In genomic region chrX:163912791-163913190, GRCm38 (mm10) we compare ENCODE assay signal across 9 mouse cellular contexts. TPM values are rescaled to one million over a fixed set of nuclear protein-coding genes. Genes with fewer than 3 reads are reported as not detected.
A peak's percentile ranks its signal among the peaks of the same experiment; 100 is the strongest.
DNase-seq lines count a peak whose midpoint lies in the region; ATAC-seq lines count a peak whose summit lies in the region.
"Had no signal": no experiment of that assay in that cellular context is flagged by ENCODE, and none has a peak within 500 bp of the region (broad histone marks: within the 10 kb centered on the region; RNA-seq: fewer than 3 reads in every experiment).

No protein-coding gene starts in this region.

- H3K9ac ChIP-seq in hindbrain, embryonic 12.5 days: no peak overlapping the region
- H3K9ac ChIP-seq: hindbrain, embryonic 15.5 days had no signal

- no peaks in the 10 kb centered on the region for H3K4me1 ChIP-seq in hindbrain, embryonic 10.5 days (replicated peaks)
- H3K4me1 ChIP-seq in hindbrain, embryonic 12.5 days: no peaks in the 10 kb centered on the region
- H3K4me1 ChIP-seq: hindbrain, embryonic 15.5 days had no signal

- ATAC-seq in hindbrain, embryonic 12.5 days (ENCODE audit: low FRiP score): no peak
- peak; percentile 45 for ATAC-seq in common myeloid progenitor, adult 5-6 weeks (replicated peaks; ENCODE audit: low read depth, poor library complexity, severe bottlenecking)

- peaks cover 28% of the 10 kb centered on the region; the same call in 1 of the 2 replicates for H3K27me3 ChIP-seq in hindbrain, embryonic 10.5 days (ENCODE audit: insufficient read depth, poor library complexity, severe bottlenecking)
- peaks cover 14% of the 10 kb centered on the region for H3K27me3 ChIP-seq in hindbrain, embryonic 12.5 days
- H3K27me3 ChIP-seq: hindbrain, embryonic 15.5 days had no signal

- H3K27ac ChIP-seq in hindbrain, embryonic 10.5 days: no peak overlapping the region
- no peak overlapping the region for H3K27ac ChIP-seq in hindbrain, embryonic 12.5 days
- H3K27ac ChIP-seq: hindbrain, embryonic 15.5 days had no signal

- no peak overlapping the region for H3K4me2 ChIP-seq in hindbrain, embryonic 12.5 days (replicated peaks)
- H3K4me2 ChIP-seq: hindbrain, embryonic 15.5 days had no signal

- DNase-seq in hindbrain, embryonic 10.5 days (ENCODE audit: low spot score): peak; percentile 7
- DNase-seq in right cerebral cortex, postnatal 10 days (ENCODE audit: low spot score in 2 of 2): peak; percentile 26 to 31
- no peak for DNase-seq in right cerebral cortex, postnatal 25 days
- DNase-seq in retina, postnatal 1 day: peak; percentile 52
- DNase-seq in left cerebral cortex, adult 8-10 months (ENCODE audit: low spot score in 2 of 2): no peak
- DNase-seq in heart, adult 18-20 months: no peak

- peaks cover 7% of the 10 kb centered on the region; the same call in 1 of the 2 replicates for H3K9me3 ChIP-seq in hindbrain, embryonic 10.5 days
- H3K9me3 ChIP-seq in hindbrain, embryonic 12.5 days (replicated peaks): no peaks in the 10 kb centered on the region
- H3K9me3 ChIP-seq: hindbrain, embryonic 15.5 days had no signal

- peaks cover 11% of the 10 kb centered on the region for H3K36me3 ChIP-seq in hindbrain, embryonic 10.5 days
- no peaks in the 10 kb centered on the region for H3K36me3 ChIP-seq in hindbrain, embryonic 12.5 days
- H3K36me3 ChIP-seq: hindbrain, embryonic 15.5 days had no signal

- no peak overlapping the region for H3K4me3 ChIP-seq in hindbrain, embryonic 10.5 days
- H3K4me3 ChIP-seq in hindbrain, embryonic 12.5 days: no peak overlapping the region
- H3K4me3 ChIP-seq: hindbrain, embryonic 15.5 days had no signal

RNA-seq across cellular contexts. Expression of gene Ap1s2, which starts 4.0 kb away (rescaled TPM):
- 28.7 and 31.8 TPM in 2 replicates for polyA plus RNA-seq in hindbrain, embryonic 10.5 days (2016; fragmentation: Nextera tagmentation; extraction: Ambion mirVana)
- polyA plus RNA-seq in hindbrain, embryonic 12.5 days (2016; fragmentation: Nextera tagmentation; extraction: Ambion mirVana): 51.9 and 58.5 TPM in 2 replicates
- total RNA-seq in common myeloid progenitor, adult 5-6 weeks (2017): 9.3 and 16.7 TPM in 2 replicates
- total RNA-seq in left cerebral cortex, adult 8-10 months (2022): 10 to 100 TPM; 39.1 to 45.2 (median 42.7) TPM
- 10 to 100 TPM; 21.1 to 31.8 TPM for total RNA-seq in heart, adult 18-20 months (2021)

RNA-seq across cellular contexts. Expression of gene Zrsr2, which starts 45.7 kb away (rescaled TPM):
- polyA plus RNA-seq in hindbrain, embryonic 10.5 days (2016; fragmentation: Nextera tagmentation; extraction: Ambion mirVana): 53.7 and 61.9 TPM in 2 replicates
- 72.2 and 72.6 TPM in 2 replicates for polyA plus RNA-seq in hindbrain, embryonic 12.5 days (2016; fragmentation: Nextera tagmentation; extraction: Ambion mirVana)
- total RNA-seq in common myeloid progenitor, adult 5-6 weeks (2017): 46.9 and 64.7 TPM in 2 replicates
- 10 to 100 TPM; 30.5 to 54.2 (median 43.9) TPM for total RNA-seq in left cerebral cortex, adult 8-10 months (2022)
- total RNA-seq in heart, adult 18-20 months (2021): 10 to 100 TPM; 10.7 to 16.0 TPM

Comparison
In these comparisons a context has a peak if more than half of its experiments do, and no peak if none do; other contexts are left out.
1. DNase-seq: peak in hindbrain, embryonic 10.5 days (single experiment), right cerebral cortex, postnatal 10 days (2 of 2) and retina, postnatal 1 day (single experiment); none in right cerebral cortex, postnatal 25 days (single experiment), left cerebral cortex, adult 8-10 months (0 of 2) and heart, adult 18-20 months (0 of 2).